Mouse (Mus musculus) colon, adult 2 months (tissue): Measurements from ENCODE around the gene Edem3. TPM values are rescaled to one million over a fixed set of nuclear protein-coding genes. Genes with fewer than 3 reads are reported as not detected.

ENCODE experiments used
- polyA plus RNA-seq: library from polyadenylated mRNA; depleted of rRNA; stranded (reverse); fragments of >200 nt; gene quantifications from 2 replicates; pipeline ENCODE4 v1.2.3, GENCODE M21; 2012; rRNA removed

The Edem3 gene
- 10.9 TPM in 2 replicates for polyA plus RNA-seq

GRCm38 (mm10) chr1:151754881-151755659, at the start of gene Edem3:
Gene Edem3, plus strand, starts transcription at chr1:151755371.

Other genes with a start within 250 kb of the Edem3 start
- gene Fam129a, start 184.2 kb upstream of the Edem3 start, polyA plus RNA-seq, result 17.7 and 23.8 TPM in 2 replicates